Mouse (Mus musculus) ES-Bruce4 (cell line): ENCODE data around the gene Ubr7. TPM values are rescaled to one million over a fixed set of nuclear protein-coding genes. Genes with fewer than 3 reads are reported as not detected.
A peak's percentile ranks its signal among the peaks of the same experiment; 100 is the strongest.

Experiments
- H3K27ac ChIP-seq: 2 replicates; pipeline ENCODE4 v1.5.1; 2012; ENCODE audit warnings: low read length, inconsistent platforms; ENCODE audit not compliant: insufficient read depth
- H3K27me3 ChIP-seq: 2 replicates; pipeline ENCODE4 v1.6.1; 2012; ENCODE audit warnings: mild to moderate bottlenecking, low read length, inconsistent platforms; ENCODE audit not compliant: control insufficient read depth, poor library complexity, insufficient read depth, severe bottlenecking
- H3K36me3 ChIP-seq: 2 replicates; pipeline ENCODE4 v1.6.1; 2012; ENCODE audit warnings: inconsistent platforms, mild to moderate bottlenecking, low read length, moderate library complexity; ENCODE audit not compliant: control insufficient read depth, poor library complexity, insufficient read depth, severe bottlenecking
- H3K4me1 ChIP-seq: one replicate; pipeline ENCODE4 v1.8.1; 2011; ENCODE audit warnings: low read length; ENCODE audit not compliant: control insufficient read depth, insufficient read depth
- H3K4me3 ChIP-seq: 2 replicates; pipeline ENCODE4 v1.5.1; 2011; ENCODE audit warnings: low read depth, mild to moderate bottlenecking, low read length
- H3K9ac ChIP-seq: 2 replicates; pipeline ENCODE4 v1.6.1; 2012; ENCODE audit warnings: low read depth, mild to moderate bottlenecking, inconsistent platforms; ENCODE audit not compliant: poor library complexity, severe bottlenecking
- H3K9me3 ChIP-seq: replicated peaks from 2 replicates; pipeline ENCODE4 v1.6.1; 2012; ENCODE audit warnings: mild to moderate bottlenecking, low read length, inconsistent platforms; ENCODE audit not compliant: control insufficient read depth, poor library complexity, insufficient read depth, severe bottlenecking
- CTCF ChIP-seq: IDR thresholded peaks from one replicate; pipeline ENCODE4 v1.8.1; 2011; ENCODE audit warnings: low read depth, low read length
- EP300 ChIP-seq: IDR thresholded peaks from 2 replicates; pipeline ENCODE4 v1.6.1; 2011; ENCODE audit warnings: low read depth, low read length; ENCODE audit not compliant: insufficient read depth
- POLR2A ChIP-seq: IDR thresholded peaks from one replicate; pipeline ENCODE4 v1.8.1; 2011; ENCODE audit warnings: low read length; ENCODE audit not compliant: insufficient read depth
- polyA plus RNA-seq: library from polyadenylated mRNA; stranded (reverse); fragments of >200 nt; gene quantifications from 2 replicates; pipeline ENCODE4 v1.2.4, GENCODE M21; 2011; ENCODE audit warnings: low read depth; ENCODE audit not compliant: missing spikeins, insufficient read depth, insufficient read length

Ubr7 gene
- polyA plus RNA-seq, 1 experiment, result 97.5 TPM

DNA sequence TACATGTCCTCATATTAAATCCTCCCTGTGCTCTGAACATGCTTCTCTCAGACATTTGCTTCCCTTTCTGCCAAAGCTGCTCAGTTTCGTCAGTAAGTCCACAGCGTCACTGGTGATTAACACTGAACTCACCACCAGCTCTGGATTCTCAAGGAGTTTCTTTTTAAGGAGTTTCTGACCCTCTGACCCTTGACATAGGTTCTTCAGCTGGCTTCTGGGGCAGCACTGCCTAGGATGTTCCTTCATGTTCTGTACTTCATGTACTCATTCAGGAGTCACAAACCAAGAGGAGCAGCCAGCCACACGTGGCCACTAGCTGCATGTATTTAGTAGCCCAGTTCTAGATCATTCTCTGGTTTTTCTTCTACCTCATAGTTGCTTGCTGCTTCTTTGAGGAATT lies 9.5 kb upstream of the Ubr7 start:
- Histone ChIP-seq H3K4me1 (no peaks in the 10 kb centered on the region), H3K9ac (no peak overlapping the region), H3K36me3 (peaks cover 23% of the 10 kb centered on the region), H3K9me3 (no peaks in the 10 kb centered on the region), H3K27me3 (no peaks in the 10 kb centered on the region), H3K27ac (no peak overlapping the region), H3K4me3 (no peak overlapping the region)
- no peak for TF ChIP-seq EP300
- TF ChIP-seq CTCF, result no peak
- TF ChIP-seq POLR2A, result no peak

DNA sequence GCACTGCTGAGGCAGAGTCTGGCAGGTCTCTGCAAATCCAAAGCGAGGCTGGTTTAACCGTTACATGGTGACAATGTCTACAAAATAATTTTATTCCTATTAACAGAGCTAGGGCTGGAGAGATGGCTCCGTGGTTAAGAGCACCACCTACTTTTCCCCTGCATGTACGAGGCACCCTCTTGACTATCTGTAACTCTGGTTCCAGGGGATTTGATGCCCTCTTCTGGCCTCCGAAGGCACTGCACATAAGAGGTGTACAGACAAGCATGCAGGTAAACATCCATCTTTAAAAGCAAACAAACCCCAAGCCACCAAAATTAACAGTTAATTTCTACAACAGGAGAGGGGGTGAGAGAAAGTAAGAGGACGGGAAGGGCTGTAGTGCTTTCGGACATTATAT lies 1.5 kb upstream of the Ubr7 start:
- H3K9ac ChIP-seq, result no peak overlapping the region; the same call in 1 of the 2 replicates
- H3K27ac ChIP-seq, result no peak overlapping the region
- no peaks in the 10 kb centered on the region for H3K4me1 ChIP-seq
- no peaks in the 10 kb centered on the region for H3K9me3 ChIP-seq
- H3K27me3 ChIP-seq, result no peaks in the 10 kb centered on the region
- H3K36me3 ChIP-seq, result peaks cover 10% of the 10 kb centered on the region
- peak overlapping the region; percentile 99 for H3K4me3 ChIP-seq
- TF ChIP-seq POLR2A (no peak), EP300 (no peak), CTCF (peak; percentile 27)

DNA sequence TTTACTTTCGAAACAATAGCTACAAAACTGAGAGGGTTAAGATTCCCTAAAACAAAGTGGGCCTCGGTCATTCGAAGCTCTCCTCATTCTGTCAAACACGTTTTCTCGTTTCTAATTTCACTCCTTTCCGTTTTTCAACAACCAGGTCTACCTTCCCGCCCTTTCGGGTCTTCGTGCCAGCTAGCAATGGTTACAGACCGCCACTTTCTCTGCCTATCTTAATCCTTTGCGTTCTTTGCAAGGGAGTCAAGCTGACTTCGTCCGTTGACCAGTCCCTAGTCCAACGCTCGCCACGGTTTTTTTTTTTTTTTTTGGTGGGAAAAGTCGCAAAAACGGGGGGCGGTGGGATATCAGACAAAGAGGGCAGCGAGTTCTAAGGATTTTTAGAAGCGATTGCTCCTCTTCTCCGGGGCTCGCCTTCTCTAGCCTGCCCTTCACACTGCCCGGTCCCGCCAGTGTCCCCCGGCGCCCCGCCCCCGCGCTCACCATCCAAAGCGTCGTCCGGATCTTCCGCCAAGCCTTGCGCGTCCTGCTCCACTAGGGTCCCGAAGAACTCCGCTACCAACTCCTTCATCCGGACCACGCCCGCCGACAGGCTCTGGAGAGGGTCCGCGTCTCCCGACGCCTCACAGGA lies 595 bp upstream of the Ubr7 start:
- Histone ChIP-seq H3K27ac (peak overlapping the region; percentile 57), H3K9me3 (no peaks in the 10 kb centered on the region), H3K36me3 (peaks cover 13% of the 10 kb centered on the region), H3K9ac (peak overlapping the region; percentile 60), H3K27me3 (no peaks in the 10 kb centered on the region), H3K4me3 (peak overlapping the region; percentile 99), H3K4me1 (no peaks in the 10 kb centered on the region)
- TF ChIP-seq POLR2A, result no peak
- no peak for TF ChIP-seq EP300
- no peak for TF ChIP-seq CTCF

DNA sequence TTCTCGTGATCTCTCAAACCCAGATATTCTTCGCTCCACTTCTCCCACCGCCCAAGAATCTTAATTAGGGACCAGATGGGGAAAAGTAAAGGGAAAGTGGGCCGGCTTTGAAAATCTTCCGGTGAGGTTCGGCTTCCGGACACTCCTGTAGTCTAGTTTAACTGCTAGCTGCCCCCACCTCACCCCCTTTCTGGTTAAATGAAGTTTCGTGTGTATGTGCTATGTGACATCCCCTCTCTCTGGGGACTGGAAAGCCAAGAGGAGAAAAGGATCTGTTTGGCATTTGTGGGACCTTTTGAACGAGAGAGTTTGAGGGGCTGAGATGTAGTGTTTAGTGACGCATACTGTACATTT lies 613 bp downstream of the Ubr7 start, which contains the start of gene Gm20604:
Gene Gm20604, minus strand, starts transcription at position 270 of the 354 bp plus-strand sequence.
- peaks cover 19% of the 10 kb centered on the region for H3K36me3 ChIP-seq
- no peaks in the 10 kb centered on the region for H3K4me1 ChIP-seq
- H3K27me3 ChIP-seq, result no peaks in the 10 kb centered on the region
- H3K4me3 ChIP-seq, result peak within 1 kb of the TSS; percentile 99
- TF ChIP-seq EP300 (no peak), CTCF (no peak), POLR2A (no peak)
- peak within 1 kb of the TSS; percentile 60 for H3K9ac ChIP-seq
- H3K9me3 ChIP-seq, result no peaks in the 10 kb centered on the region
- H3K27ac ChIP-seq, result peak within 1 kb of the TSS; percentile 99

DNA sequence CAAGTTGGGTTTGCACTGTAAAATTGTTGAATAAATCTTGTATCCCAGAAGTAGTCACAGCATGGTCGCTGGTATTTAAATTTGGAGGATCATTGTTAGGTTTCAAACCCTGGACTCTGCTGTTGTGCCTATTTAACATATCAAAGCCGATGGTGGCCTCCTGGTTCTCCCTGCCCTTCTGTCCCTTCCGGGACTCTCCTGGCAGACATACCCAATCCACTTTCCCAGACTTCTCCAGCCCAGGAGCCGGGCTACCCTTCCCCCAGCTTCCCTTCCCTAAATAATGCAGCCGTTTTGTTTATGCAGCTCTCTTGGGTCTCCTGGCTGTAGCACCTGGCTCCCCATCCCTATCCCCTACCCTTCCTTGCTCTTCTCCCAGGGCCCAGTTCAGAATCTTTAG lies 1.2 kb downstream of the Ubr7 start:
- peak overlapping the region; percentile 99 for H3K27ac ChIP-seq
- H3K27me3 ChIP-seq, result no peaks in the 10 kb centered on the region
- H3K4me3 ChIP-seq, result peak overlapping the region; percentile 85
- TF ChIP-seq POLR2A (no peak), EP300 (peak; percentile 94), CTCF (no peak)
- H3K36me3 ChIP-seq, result peaks cover 22% of the 10 kb centered on the region
- H3K9me3 ChIP-seq, result no peaks in the 10 kb centered on the region
- no peaks in the 10 kb centered on the region for H3K4me1 ChIP-seq
- peak overlapping the region; percentile 60 for H3K9ac ChIP-seq

DNA sequence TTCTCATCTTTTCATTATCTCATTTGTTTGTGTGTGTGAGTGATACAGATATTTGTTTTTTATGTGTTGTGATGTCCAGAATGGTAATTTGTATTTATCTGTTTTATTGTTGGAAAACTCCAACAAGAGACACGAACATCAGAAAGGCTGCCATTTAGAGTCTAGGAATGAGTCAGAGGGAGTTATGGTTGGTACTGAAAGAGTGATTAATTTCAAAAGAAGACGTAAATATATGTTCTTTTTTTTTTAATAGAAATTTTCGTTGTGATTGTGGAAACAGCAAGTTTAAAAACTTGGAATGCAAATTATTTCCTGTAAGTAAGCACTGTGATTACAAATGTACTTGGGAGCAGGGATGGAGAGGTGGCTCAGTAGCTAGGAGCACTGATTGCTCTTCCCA lies 3.9 kb downstream of the Ubr7 start:
- H3K4me3 ChIP-seq, result no peak overlapping the region
- TF ChIP-seq EP300 (no peak), POLR2A (no peak), CTCF (no peak)
- H3K36me3 ChIP-seq, result peaks cover 39% of the 10 kb centered on the region

More for the DNA sequence above, 3.9 kb downstream of the Ubr7 start:
- no peaks in the 10 kb centered on the region for H3K4me1 ChIP-seq
- H3K9me3 ChIP-seq, result no peaks in the 10 kb centered on the region
- no peak overlapping the region for H3K27ac ChIP-seq
- H3K27me3 ChIP-seq, result no peaks in the 10 kb centered on the region
- H3K9ac ChIP-seq, result no peak overlapping the region
